Mouse (Mus musculus): ENCODE data around the gene Cyp1a2.
"Not testable (repeated sequence)": the region's sequence is repeated elsewhere in the genome, so short reads cannot be mapped to it uniquely, and the experiment has no call there.

The Cyp1a2 gene

GRCm38 (mm10) chr9:57683520-57683919 is at the start of gene Cyp1a2:
Gene Cyp1a2 (minus strand): TSS chr9:57683703.
- no peak for DNase-seq (ENCODE audit: low read depth, low spot score)

GRCm38 (mm10) chr9:57728312-57728711 is 44.8 kb upstream of the Cyp1a2 start:
- DNase-seq (ENCODE audit: low read depth, low spot score) = no peak

- no peak for DNase-seq (ENCODE audit: low read depth, low spot score)
These were observed 41.2 kb upstream of the Cyp1a2 start for GRCm38 (mm10) chr9:57724701-57725100.

- DNase-seq (ENCODE audit: low read depth, low spot score) = no peak
These were observed 40.3 kb upstream of the Cyp1a2 start for GRCm38 (mm10) chr9:57723796-57724195.

- DNase-seq (ENCODE audit: low read depth, low spot score) = no peak
These were observed 39.8 kb upstream of the Cyp1a2 start for GRCm38 (mm10) chr9:57723315-57723715.

GRCm38 (mm10) chr9:57722371-57722770 is 38.9 kb upstream of the Cyp1a2 start:
- no peak for DNase-seq (ENCODE audit: low read depth, low spot score)

- no peak for DNase-seq (ENCODE audit: low read depth, low spot score)
These were observed 37.2 kb upstream of the Cyp1a2 start for GRCm38 (mm10) chr9:57720736-57721135.

GRCm38 (mm10) chr9:57718408-57718807 is 34.9 kb upstream of the Cyp1a2 start:
- no peak for DNase-seq (ENCODE audit: low read depth, low spot score)

GRCm38 (mm10) chr9:57712194-57712593 is 28.7 kb upstream of the Cyp1a2 start:
- no peak for DNase-seq (ENCODE audit: low read depth, low spot score)

GRCm38 (mm10) chr9:57710214-57710613 is 26.7 kb upstream of the Cyp1a2 start:
- DNase-seq (ENCODE audit: low read depth, low spot score) = not testable (repeated sequence)

GRCm38 (mm10) chr9:57708720-57709274 is 25.3 kb upstream of the Cyp1a2 start:
- peak; percentile 22 for DNase-seq (ENCODE audit: low read depth, low spot score)

- peak; percentile 73 for DNase-seq (ENCODE audit: low read depth, low spot score)
These were observed 24.7 kb upstream of the Cyp1a2 start, which contains the start of gene Edc3 for GRCm38 (mm10) chr9:57708068-57708719. Gene Edc3 (plus strand): TSS chr9:57708540.

- no peak for DNase-seq (ENCODE audit: low read depth, low spot score)
These were observed 23.0 kb upstream of the Cyp1a2 start for GRCm38 (mm10) chr9:57706496-57706895.

GRCm38 (mm10) chr9:57698466-57699150 is 15.1 kb upstream of the Cyp1a2 start:
- no peak for DNase-seq (ENCODE audit: low read depth, low spot score)

GRCm38 (mm10) chr9:57697380-57697779 is 13.9 kb upstream of the Cyp1a2 start:
- DNase-seq (ENCODE audit: low read depth, low spot score) = no peak

GRCm38 (mm10) chr9:57696380-57697285 is 13.1 kb upstream of the Cyp1a2 start:
- DNase-seq (ENCODE audit: low read depth, low spot score) = no peak

- DNase-seq (ENCODE audit: low read depth, low spot score) = no peak
These were observed 10.6 kb upstream of the Cyp1a2 start for GRCm38 (mm10) chr9:57694108-57694507.

- no peak for DNase-seq (ENCODE audit: low read depth, low spot score)
These were observed 5.1 kb upstream of the Cyp1a2 start for GRCm38 (mm10) chr9:57688606-57689005.

- DNase-seq (ENCODE audit: low read depth, low spot score) = peak; percentile 29
These were observed 4.7 kb upstream of the Cyp1a2 start for GRCm38 (mm10) chr9:57688158-57688557.

GRCm38 (mm10) chr9:57687751-57688150 is 4.2 kb upstream of the Cyp1a2 start, which contains the start of gene Cyp1a1:
Gene Cyp1a1 (plus strand): TSS chr9:57687928.
- DNase-seq (ENCODE audit: low read depth, low spot score) = no peak

- no peak for DNase-seq (ENCODE audit: low read depth, low spot score)
These were observed 2.5 kb upstream of the Cyp1a2 start for GRCm38 (mm10) chr9:57686011-57686410.

- no peak for DNase-seq (ENCODE audit: low read depth, low spot score)
These were observed 2.1 kb downstream of the Cyp1a2 start for GRCm38 (mm10) chr9:57681411-57681810.
